Mouse (Mus musculus) ovary, postnatal 36 days (tissue): ENCODE data around the gene Hrh2.

Experiments
- DNase-seq: peaks from one replicate; pipeline ENCODE4 v3.0.0; 2022; ENCODE audit warnings: low spot score, mixed read lengths

The Hrh2 gene

GRCm38 (mm10) chr13:54192021-54192481 lies at the start of gene Hrh2:
TSS of gene Hrh2 (plus strand) at chr13:54192129.
- DNase-seq: no peak

GRCm38 (mm10) chr13:54143788-54144187 lies 48.1 kb upstream of the Hrh2 start:
- no peak for DNase-seq

GRCm38 (mm10) chr13:54144624-54145023 lies 47.3 kb upstream of the Hrh2 start:
- no peak for DNase-seq

GRCm38 (mm10) chr13:54147328-54147727 lies 44.6 kb upstream of the Hrh2 start:
- DNase-seq: no peak

- no peak for DNase-seq
These were observed 39.5 kb upstream of the Hrh2 start for GRCm38 (mm10) chr13:54152421-54152820.

GRCm38 (mm10) chr13:54152911-54153310 lies 39.0 kb upstream of the Hrh2 start:
- no peak for DNase-seq

- DNase-seq: no peak
These were observed 38.2 kb upstream of the Hrh2 start for GRCm38 (mm10) chr13:54153672-54154218.

GRCm38 (mm10) chr13:54155822-54156221 lies 36.1 kb upstream of the Hrh2 start:
- no peak for DNase-seq

GRCm38 (mm10) chr13:54159256-54159655 lies 32.7 kb upstream of the Hrh2 start:
- no peak for DNase-seq

- no peak for DNase-seq
These were observed 32.2 kb upstream of the Hrh2 start for GRCm38 (mm10) chr13:54159756-54160155.

- no peak for DNase-seq
These were observed 31.4 kb upstream of the Hrh2 start for GRCm38 (mm10) chr13:54160546-54160945.

GRCm38 (mm10) chr13:54161514-54161913 lies 30.4 kb upstream of the Hrh2 start:
- DNase-seq: no peak

- no peak for DNase-seq
These were observed 28.6 kb upstream of the Hrh2 start for GRCm38 (mm10) chr13:54163363-54163762.

- no peak for DNase-seq
These were observed 27.5 kb upstream of the Hrh2 start for GRCm38 (mm10) chr13:54164462-54164861.

GRCm38 (mm10) chr13:54165066-54165465 lies 26.9 kb upstream of the Hrh2 start:
- DNase-seq: no peak

GRCm38 (mm10) chr13:54165765-54166164 lies 26.2 kb upstream of the Hrh2 start:
- no peak for DNase-seq

- DNase-seq: no peak
These were observed 24.9 kb upstream of the Hrh2 start for GRCm38 (mm10) chr13:54167036-54167435.

GRCm38 (mm10) chr13:54168675-54169074 lies 23.3 kb upstream of the Hrh2 start:
- no peak for DNase-seq

GRCm38 (mm10) chr13:54170288-54170687 lies 21.6 kb upstream of the Hrh2 start:
- DNase-seq: no peak

GRCm38 (mm10) chr13:54171346-54171745 lies 20.6 kb upstream of the Hrh2 start:
- no peak for DNase-seq

- DNase-seq: no peak
These were observed 20.2 kb upstream of the Hrh2 start for GRCm38 (mm10) chr13:54171761-54172160.

GRCm38 (mm10) chr13:54173941-54174340 lies 18.0 kb upstream of the Hrh2 start:
- no peak for DNase-seq

GRCm38 (mm10) chr13:54174703-54175102 lies 17.2 kb upstream of the Hrh2 start:
- DNase-seq: no peak

GRCm38 (mm10) chr13:54175426-54175825 lies 16.5 kb upstream of the Hrh2 start:
- DNase-seq: no peak
